Mouse (Mus musculus) right cerebral cortex, postnatal 4 days (tissue): ENCODE results near the gene Gm3376.
"Not testable (repeated sequence)": the region's sequence is repeated elsewhere in the genome, so short reads cannot be mapped to it uniquely, and the experiment has no call there.

Source experiments
- DNase-seq: peaks from one replicate; pipeline ENCODE4 v3.0.0-alpha.2; 2022

Gene Gm3376

DNA sequence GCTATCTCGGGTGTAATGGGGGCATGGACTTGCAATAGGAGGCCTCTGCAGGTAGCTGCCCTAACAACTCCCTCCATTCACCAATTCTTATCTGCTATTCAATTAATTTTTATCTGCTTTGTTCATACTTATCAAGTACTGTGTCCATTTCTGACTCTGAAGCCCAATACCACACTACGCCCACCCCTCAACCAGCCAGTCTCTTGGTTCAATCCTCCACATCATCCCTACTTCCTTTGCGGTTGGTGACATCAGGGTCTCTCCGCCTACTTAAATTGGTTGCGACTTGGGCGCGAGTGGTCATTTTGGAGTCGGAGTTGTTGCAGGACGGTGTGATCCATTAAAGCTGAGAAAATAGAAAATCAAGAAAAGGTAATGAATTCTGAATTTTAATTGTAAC, at the start of gene Gm3376:
Gene Gm3376, plus strand, starts transcription at position 301 of the 400 bp plus-strand sequence.
- not testable (repeated sequence) for DNase-seq
